Mouse (Mus musculus): Measurements from ENCODE around the gene Thsd4. TPM values are rescaled to one million over a fixed set of nuclear protein-coding genes. Genes with fewer than 3 reads are reported as not detected.

Gene Thsd4
- total and polyA plus RNA-seq, 2 experiments from 2014 or later, result 4.9 to 15.3 TPM

GRCm38 (mm10) chr9:60267273-60267626, 254.6 kb downstream of the Thsd4 start:
- WGBS, result 25% methylated on average over 5 of the region's 5 CpGs
- no peak overlapping the region for H3K9ac ChIP-seq (replicated peaks; ENCODE audit: low read length)
- no peak for ATAC-seq
- TF ChIP-seq CTCF (IDR thresholded peaks at IDR 0.05; ENCODE audit: low read depth), result no peak
- peak; percentile 45 for DNase-seq (ENCODE audit: low spot score)
- no peaks in the 10 kb centered on the region for H3K27me3 ChIP-seq (ENCODE audit: insufficient read depth, low read length)
- H3K9me3 ChIP-seq (ENCODE audit: low read length), result no peaks in the 10 kb centered on the region
- no peak overlapping the region for H3K4me2 ChIP-seq (ENCODE audit: low read depth, low read length)
- no peak overlapping the region for H3K4me3 ChIP-seq (ENCODE audit: low read length)
- no peaks in the 10 kb centered on the region for H3K36me3 ChIP-seq (ENCODE audit: insufficient read depth, low read length)
- peaks cover 18% of the 10 kb centered on the region for H3K4me1 ChIP-seq (ENCODE audit: insufficient read depth, low read length)
- H3K27ac ChIP-seq, result peak overlapping the region; percentile 49; the same call in 1 of the 2 replicates

GRCm38 (mm10) chr9:60266583-60267272, 255.1 kb downstream of the Thsd4 start:
- Histone ChIP-seq H3K27me3 (ENCODE audit: insufficient read depth, low read length) (no peaks in the 10 kb centered on the region), H3K4me2 (ENCODE audit: low read depth, low read length) (no peak overlapping the region), H3K9ac (replicated peaks; ENCODE audit: low read length) (no peak overlapping the region), H3K4me3 (ENCODE audit: low read length) (no peak overlapping the region), H3K36me3 (ENCODE audit: insufficient read depth, low read length) (no peaks in the 10 kb centered on the region), H3K27ac (peak overlapping the region; percentile 49), H3K4me1 (ENCODE audit: insufficient read depth, low read length) (peaks cover 18% of the 10 kb centered on the region), H3K9me3 (ENCODE audit: low read length) (no peaks in the 10 kb centered on the region)
- 33% methylated on average over 15 of the region's 15 CpGs for WGBS
- TF ChIP-seq CTCF (IDR thresholded peaks at IDR 0.05; ENCODE audit: low read depth), result no peak
- ATAC-seq (peak; percentile 77), DNase-seq (ENCODE audit: low spot score) (peak; percentile 65)

GRCm38 (mm10) chr9:60264586-60265325, 257.1 kb downstream of the Thsd4 start:
- DNase-seq (ENCODE audit: low spot score), result peak; percentile 35
- H3K4me3 ChIP-seq (ENCODE audit: low read length), result no peak overlapping the region
- 0 out of 2 replicates have a peak, but pooled peaks have one; percentile 30 for ATAC-seq

GRCm38 (mm10) chr9:60262515-60263140, 259.2 kb downstream of the Thsd4 start:
- TF ChIP-seq CTCF (IDR thresholded peaks at IDR 0.05; ENCODE audit: low read depth), result no peak
- H3K36me3 ChIP-seq (ENCODE audit: insufficient read depth, low read length), result no peaks in the 10 kb centered on the region
- no peak overlapping the region for H3K27ac ChIP-seq
- H3K9me3 ChIP-seq (ENCODE audit: low read length), result no peaks in the 10 kb centered on the region
- WGBS, result 73% methylated on average over 6 of the region's 6 CpGs
- H3K4me2 ChIP-seq (ENCODE audit: low read depth, low read length), result no peak overlapping the region
- no peak for ATAC-seq
- peaks cover 17% of the 10 kb centered on the region for H3K4me1 ChIP-seq (ENCODE audit: insufficient read depth, low read length)
- no peak overlapping the region for H3K4me3 ChIP-seq (ENCODE audit: low read length)
- no peak for DNase-seq (ENCODE audit: low spot score)
- no peak overlapping the region for H3K9ac ChIP-seq (replicated peaks; ENCODE audit: low read length)
- no peaks in the 10 kb centered on the region for H3K27me3 ChIP-seq (ENCODE audit: insufficient read depth, low read length)

More at GRCm38 (mm10) chr9:60264586-60265325, 257.1 kb downstream of the Thsd4 start:
- 0 out of 2 replicates have a peak overlapping the region, but pooled peaks have one; percentile 7 for H3K27ac ChIP-seq
- H3K36me3 ChIP-seq (ENCODE audit: insufficient read depth, low read length), result no peaks in the 10 kb centered on the region
- no peaks in the 10 kb centered on the region for H3K9me3 ChIP-seq (ENCODE audit: low read length)
- WGBS, result 43% methylated on average over 10 of the region's 10 CpGs
- H3K4me1 ChIP-seq (ENCODE audit: insufficient read depth, low read length), result peaks cover 18% of the 10 kb centered on the region
- H3K4me2 ChIP-seq (ENCODE audit: low read depth, low read length), result no peak overlapping the region
- H3K27me3 ChIP-seq (ENCODE audit: insufficient read depth, low read length), result no peaks in the 10 kb centered on the region
- TF ChIP-seq CTCF (IDR thresholded peaks at IDR 0.05; ENCODE audit: low read depth), result no peak
- no peak overlapping the region for H3K9ac ChIP-seq (replicated peaks; ENCODE audit: low read length)

- WGBS, result 46% methylated on average over 13 of the region's 13 CpGs
- peak; percentile 70 for ATAC-seq
Observed at GRCm38 (mm10) chr9:60259626-60260025, 262.2 kb downstream of the Thsd4 start.

GRCm38 (mm10) chr9:60251765-60252164, 270.1 kb downstream of the Thsd4 start:
- no peaks in the 10 kb centered on the region for H3K4me1 ChIP-seq (ENCODE audit: insufficient read depth, low read length)
- 61% methylated on average over 3 of the region's 3 CpGs for WGBS
- peak; percentile 77 for TF ChIP-seq CTCF (IDR thresholded peaks at IDR 0.05; ENCODE audit: low read depth)
- H3K4me3 ChIP-seq (ENCODE audit: low read length), result no peak overlapping the region
- no peaks in the 10 kb centered on the region for H3K27me3 ChIP-seq (ENCODE audit: insufficient read depth, low read length)
- no peak for ATAC-seq
- H3K9me3 ChIP-seq (ENCODE audit: low read length), result no peaks in the 10 kb centered on the region
- H3K36me3 ChIP-seq (ENCODE audit: insufficient read depth, low read length), result no peaks in the 10 kb centered on the region
- peak; percentile 64 for DNase-seq (ENCODE audit: low spot score)
- no peak overlapping the region for H3K27ac ChIP-seq
- H3K4me2 ChIP-seq (ENCODE audit: low read depth, low read length), result no peak overlapping the region
- H3K9ac ChIP-seq (replicated peaks; ENCODE audit: low read length), result no peak overlapping the region

More at GRCm38 (mm10) chr9:60259626-60260025, 262.2 kb downstream of the Thsd4 start:
- no peak overlapping the region for H3K4me3 ChIP-seq (ENCODE audit: low read length)
- no peak for TF ChIP-seq CTCF (IDR thresholded peaks at IDR 0.05; ENCODE audit: low read depth)
- no peaks in the 10 kb centered on the region for H3K27me3 ChIP-seq (ENCODE audit: insufficient read depth, low read length)
- no peak overlapping the region for H3K9ac ChIP-seq (replicated peaks; ENCODE audit: low read length)
- H3K36me3 ChIP-seq (ENCODE audit: insufficient read depth, low read length), result no peaks in the 10 kb centered on the region
- H3K27ac ChIP-seq, result no peak overlapping the region
- H3K4me1 ChIP-seq (ENCODE audit: insufficient read depth, low read length), result peaks cover 3% of the 10 kb centered on the region; the same call in 1 of the 2 replicates
- no peaks in the 10 kb centered on the region for H3K9me3 ChIP-seq (ENCODE audit: low read length)
- H3K4me2 ChIP-seq (ENCODE audit: low read depth, low read length), result no peak overlapping the region
- DNase-seq (ENCODE audit: low spot score), result peak; percentile 71

Data from hindbrain, postnatal 0 days (tissue).